Mouse (Mus musculus) lung, postnatal 0 days (tissue): ENCODE measurements around the gene Tsc22d4. TPM values are rescaled to one million over a fixed set of nuclear protein-coding genes. Genes with fewer than 3 reads are reported as not detected.

Source experiments
- ATAC-seq: fragments of 200-750 bp; cut with Nextera tagmentation; 2 replicates; pipeline ENCODE4 v1.8.0; 2017; ENCODE audit warnings: moderate library complexity
- DNase-seq: peaks from one replicate; pipeline ENCODE4 v3.0.0-alpha.2; 2016; ENCODE audit warnings: low spot score
- H3K27ac ChIP-seq: fragments of 300-500 bp; sonication (generic); 2 replicates; pipeline ENCODE4 v1.5.1; 2014; ENCODE audit warnings: antibody characterized with exemption, mild to moderate bottlenecking, low read length, mixed read lengths
- H3K27me3 ChIP-seq: fragments of 300-500 bp; sonication (generic); replicated peaks from 2 replicates; pipeline ENCODE4 v1.6.1; 2014; ENCODE audit warnings: low read length, mixed read lengths; ENCODE audit not compliant: insufficient read depth
- H3K36me3 ChIP-seq: fragments of 300-500 bp; sonication (generic); 2 replicates; pipeline ENCODE4 v1.6.1; 2014; ENCODE audit warnings: low read length, mixed read lengths; ENCODE audit not compliant: insufficient read depth
- H3K4me1 ChIP-seq: fragments of 300-500 bp; sonication (generic); 2 replicates; pipeline ENCODE4 v1.6.1; 2014; ENCODE audit warnings: antibody characterized with exemption, low read depth, low read length, mixed read lengths; ENCODE audit not compliant: insufficient read depth
- H3K4me2 ChIP-seq: fragments of 300-500 bp; sonication (generic); replicated peaks from 2 replicates; pipeline ENCODE4 v1.6.1; 2014; ENCODE audit warnings: low read depth, mild to moderate bottlenecking, low read length, moderate library complexity, mixed read lengths
- H3K4me3 ChIP-seq: fragments of 300-500 bp; sonication (generic); 2 replicates; pipeline ENCODE4 v1.5.1; 2014; ENCODE audit warnings: low read depth, low read length
- H3K9ac ChIP-seq: fragments of 300-500 bp; sonication (generic); replicated peaks from 2 replicates; pipeline ENCODE4 v1.6.1; 2014; ENCODE audit warnings: low read depth, mild to moderate bottlenecking
- H3K9me3 ChIP-seq: fragments of 300-500 bp; sonication (generic); 2 replicates; pipeline ENCODE4 v1.6.1; 2016; ENCODE audit warnings: low read length, mixed read lengths
- CTCF ChIP-seq: IDR thresholded peaks from 2 replicates; pipeline ENCODE4 v1.5.1; 2016; ENCODE audit warnings: antibody characterized with exemption, mild to moderate bottlenecking
- EP300 ChIP-seq: IDR thresholded peaks from 2 replicates; pipeline ENCODE4 v1.6.1; 2016; ENCODE audit warnings: antibody characterized with exemption, mild to moderate bottlenecking, control low read depth
- WGBS: fragments of 180-500 bp; shearing (Covaris S2); extraction: QIAGEN DNeasy Blood & Tissue Kit; methylation state at CpG from one replicate; pipeline ENCODE4 v1.1.7; 2014; 5-methylcytosine and 5-hydroxymethylcytosine counted together
- polyA plus RNA-seq: library from polyadenylated mRNA; unstranded; fragments of >200 nt; fragmentation: Nextera tagmentation; extraction: Ambion mirVana; gene quantifications from 2 replicates; pipeline ENCODE4 v1.2.1, GENCODE M21; 2015

The Tsc22d4 gene
- polyA plus RNA-seq, 1 experiment from 2014 or later, result 119 TPM

GRCm38 (mm10) chr5:137785164-137786031 lies 39.9 kb downstream of the Tsc22d4 start:
- Histone ChIP-seq H3K9ac (peak overlapping the region; percentile 80), H3K4me2 (peak overlapping the region; percentile 85), H3K4me1 (peaks cover 26% of the 10 kb centered on the region), H3K27ac (peak overlapping the region; percentile 99), H3K9me3 (no peaks in the 10 kb centered on the region), H3K36me3 (peaks cover 13% of the 10 kb centered on the region), H3K4me3 (peak overlapping the region; percentile 63), H3K27me3 (no peaks in the 10 kb centered on the region)
- DNase-seq (peak; percentile 64), ATAC-seq (peak; percentile 3; the same call in 1 of the 2 replicates)
- 4% methylated on average over 34 of the region's 62 CpGs for WGBS
- no peak for TF ChIP-seq EP300
- TF ChIP-seq CTCF, result no peak

GRCm38 (mm10) chr5:137786109-137786942 lies 40.8 kb downstream of the Tsc22d4 start:
- H3K9ac ChIP-seq, result peak overlapping the region; percentile 80
- ATAC-seq, result peak; percentile 90

GRCm38 (mm10) chr5:137787151-137787928 lies 41.8 kb downstream of the Tsc22d4 start, which contains the start of the genes Mepce and Zcwpw1:
Mepce (minus strand) TSS chr5:137787655.
Zcwpw1 (plus strand) TSS chr5:137787798.
- peak; percentile 97 for DNase-seq
- no peaks in the 10 kb centered on the region; the same call in none of the 2 replicates for H3K36me3 ChIP-seq
- ATAC-seq, result peak; percentile 69
- under 1% methylated on average over 48 of the region's 48 CpGs for WGBS
- peak within 1 kb of the TSS; percentile 63 for H3K4me3 ChIP-seq
- peaks cover 26% of the 10 kb centered on the region for H3K4me1 ChIP-seq
- H3K4me2 ChIP-seq, result peak within 1 kb of the TSS; percentile 85
- TF ChIP-seq CTCF, result peak; percentile 94
- TF ChIP-seq EP300, result peak; percentile 56; the same call in 1 of the 2 replicates
- no peaks in the 10 kb centered on the region for H3K27me3 ChIP-seq
- peak within 1 kb of the TSS; percentile 80 for H3K9ac ChIP-seq
- H3K27ac ChIP-seq, result peak within 1 kb of the TSS; percentile 99
- no peaks in the 10 kb centered on the region for H3K9me3 ChIP-seq

More at GRCm38 (mm10) chr5:137786109-137786942, 40.8 kb downstream of the Tsc22d4 start:
- Histone ChIP-seq H3K27me3 (no peaks in the 10 kb centered on the region), H3K27ac (peak overlapping the region; percentile 99), H3K4me2 (peak overlapping the region; percentile 85), H3K9me3 (no peaks in the 10 kb centered on the region), H3K4me1 (peaks cover 26% of the 10 kb centered on the region), H3K36me3 (peaks cover 7% of the 10 kb centered on the region), H3K4me3 (peak overlapping the region; percentile 63)
- TF ChIP-seq CTCF (no peak), EP300 (no peak)
- peak; percentile 99 for DNase-seq
- WGBS, result under 1% methylated on average over 77 of the region's 79 CpGs

DNA sequence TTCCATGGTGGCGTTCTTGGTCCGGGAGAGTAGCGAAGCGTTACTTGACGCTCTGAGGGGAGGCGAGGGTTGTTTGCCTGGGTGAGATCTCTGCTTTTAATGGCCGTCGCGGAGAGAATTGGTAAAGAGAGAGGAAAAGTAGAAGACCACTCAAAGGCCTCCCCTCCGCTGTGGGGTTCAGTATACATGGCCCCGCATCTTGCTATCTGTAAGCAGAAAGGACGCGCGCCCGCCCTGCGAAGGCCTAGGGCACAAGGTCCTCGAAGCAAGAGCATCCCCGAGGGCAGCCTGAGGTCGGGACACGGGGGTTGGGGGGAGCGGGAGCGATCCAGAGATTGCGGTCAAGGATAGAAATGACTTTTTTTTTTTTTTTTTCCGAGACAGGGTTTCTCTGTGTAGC lies 42.6 kb downstream of the Tsc22d4 start:
- Histone ChIP-seq H3K27me3 (no peaks in the 10 kb centered on the region), H3K9me3 (no peaks in the 10 kb centered on the region), H3K36me3 (no peaks in the 10 kb centered on the region; the same call in 1 of the 2 replicates), H3K27ac (no peak overlapping the region), H3K4me1 (peaks cover 25% of the 10 kb centered on the region), H3K9ac (no peak overlapping the region), H3K4me2 (peak overlapping the region; percentile 85), H3K4me3 (peak overlapping the region; percentile 51; the same call in 1 of the 2 replicates)
- 70% methylated on average over 24 of the region's 24 CpGs for WGBS
- no peak for TF ChIP-seq EP300
- TF ChIP-seq CTCF, result no peak
- DNase-seq, result no peak
- no peak for ATAC-seq

DNA sequence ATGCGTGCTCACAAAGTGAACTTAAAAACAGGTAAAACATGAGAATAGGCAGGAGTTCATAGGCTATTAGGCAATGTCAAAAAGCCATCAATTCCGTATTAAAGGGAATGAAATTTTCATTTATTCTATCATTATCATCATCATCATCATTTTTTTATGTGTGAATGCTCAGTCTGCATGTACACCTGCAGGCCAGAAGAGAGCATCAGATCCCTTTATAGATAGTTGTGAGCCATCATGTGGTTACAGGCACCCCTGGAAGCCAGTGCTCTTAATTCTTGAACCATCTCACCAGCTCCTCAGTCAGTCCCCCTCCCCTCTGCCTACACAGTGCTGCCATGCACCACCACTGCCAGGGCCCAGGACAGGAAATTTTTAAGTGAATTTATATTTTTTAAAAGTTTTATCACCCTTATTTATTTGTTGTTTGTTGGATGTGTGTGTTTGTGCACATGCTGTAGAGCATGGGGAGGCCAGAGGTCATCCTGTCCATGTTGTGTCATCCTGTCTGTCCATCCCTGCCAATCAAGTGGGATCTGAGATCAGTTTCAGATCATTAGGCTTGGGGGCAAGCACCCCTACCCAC lies 43.5 kb downstream of the Tsc22d4 start:
- Histone ChIP-seq H3K27ac (no peak overlapping the region), H3K36me3 (no peaks in the 10 kb centered on the region), H3K4me3 (no peak overlapping the region), H3K4me1 (peaks cover 16% of the 10 kb centered on the region), H3K27me3 (no peaks in the 10 kb centered on the region), H3K9me3 (no peaks in the 10 kb centered on the region), H3K9ac (no peak overlapping the region), H3K4me2 (no peak overlapping the region)
- TF ChIP-seq EP300, result no peak
- TF ChIP-seq CTCF, result no peak
- ATAC-seq (no peak), DNase-seq (no peak)
- WGBS, result 93% methylated on average over 2 of the region's 2 CpGs
